Mouse (Mus musculus) limb, embryonic 13.5 days (tissue): ENCODE results near the gene Olfr714. TPM values are rescaled to one million over a fixed set of nuclear protein-coding genes. Genes with fewer than 3 reads are reported as not detected.
"Not testable (repeated sequence)": the region's sequence is repeated elsewhere in the genome, so short reads cannot be mapped to it uniquely, and the experiment has no call there.

ENCODE experiments used
- ATAC-seq: fragments of 200-750 bp; cut with Nextera tagmentation; 2 replicates; pipeline ENCODE4 v1.8.0; 2017; ENCODE audit warnings: low read depth, moderate number of reproducible peaks, moderate TSS enrichment; ENCODE audit not compliant: low FRiP score
- H3K27ac ChIP-seq: fragments of 300-500 bp; sonication (generic); 2 replicates; pipeline ENCODE4 v1.5.1; 2015; ENCODE audit warnings: inconsistent platforms, mild to moderate bottlenecking, moderate library complexity
- H3K27me3 ChIP-seq: fragments of 300-500 bp; sonication (generic); 2 replicates; pipeline ENCODE4 v1.6.1; 2015; ENCODE audit warnings: mild to moderate bottlenecking, inconsistent platforms
- H3K36me3 ChIP-seq: fragments of 300-500 bp; sonication (generic); 2 replicates; pipeline ENCODE4 v1.6.1; 2015; ENCODE audit warnings: inconsistent platforms, mild to moderate bottlenecking, moderate library complexity
- H3K4me1 ChIP-seq: fragments of 300-500 bp; sonication (generic); 2 replicates; pipeline ENCODE4 v1.6.1; 2015; ENCODE audit warnings: inconsistent platforms
- H3K4me2 ChIP-seq: fragments of 300-500 bp; sonication (generic); replicated peaks from 2 replicates; pipeline ENCODE4 v1.6.1; 2015; ENCODE audit warnings: inconsistent platforms, mild to moderate bottlenecking, moderate library complexity
- H3K4me3 ChIP-seq: fragments of 300-500 bp; sonication (generic); 2 replicates; pipeline ENCODE4 v1.5.1; 2015; ENCODE audit warnings: moderate library complexity, mild to moderate bottlenecking, inconsistent platforms
- H3K9ac ChIP-seq: fragments of 300-500 bp; sonication (generic); 2 replicates; pipeline ENCODE4 v1.6.1; 2015; ENCODE audit warnings: mild to moderate bottlenecking, inconsistent platforms
- H3K9me3 ChIP-seq: fragments of 300-500 bp; sonication (generic); 2 replicates; pipeline ENCODE4 v1.6.1; 2016; ENCODE audit warnings: inconsistent platforms
- WGBS: fragments of 180-500 bp; shearing (Covaris S2); methylation state at CpG from one replicate; pipeline ENCODE4 v1.1.7; 2015; 5-methylcytosine and 5-hydroxymethylcytosine counted together
- polyA plus RNA-seq: library from polyadenylated mRNA; unstranded; fragments of >200 nt; fragmentation: Nextera tagmentation; extraction: Ambion mirVana; gene quantifications from 2 replicates; pipeline ENCODE4 v1.2.1, GENCODE M21; 2015

Gene Olfr714
- not detected in 2 replicates for polyA plus RNA-seq

- WGBS, result 93% methylated on average over 2 of the region's 2 CpGs
- no peak for ATAC-seq
- no peaks in the 10 kb centered on the region for H3K4me1 ChIP-seq
Measured at GRCm38 (mm10) chr7:107070681-107071080, at the start of gene Olfr714. Gene Olfr714, plus strand, starts transcription at chr7:107070981.

GRCm38 (mm10) chr7:107030874-107031273, 39.9 kb upstream of the Olfr714 start, which contains the start of gene Olfr713:
Gene Olfr713, plus strand, starts transcription at chr7:107031174.
- H3K36me3 ChIP-seq, result no peaks in the 10 kb centered on the region
- H3K27me3 ChIP-seq, result no peaks in the 10 kb centered on the region
- no peak within 1 kb of the TSS for H3K4me3 ChIP-seq
- no peak for ATAC-seq
- no peak within 1 kb of the TSS for H3K4me2 ChIP-seq
- 84% methylated on average over 1 of the region's 1 CpGs for WGBS
- no peaks in the 10 kb centered on the region for H3K9me3 ChIP-seq
- no peaks in the 10 kb centered on the region for H3K4me1 ChIP-seq
- H3K9ac ChIP-seq, result no peak within 1 kb of the TSS
- H3K27ac ChIP-seq, result no peak within 1 kb of the TSS

More at GRCm38 (mm10) chr7:107070681-107071080, at the start of gene Olfr714:
- Histone ChIP-seq H3K4me3 (no peak within 1 kb of the TSS), H3K4me2 (no peak within 1 kb of the TSS), H3K36me3 (no peaks in the 10 kb centered on the region), H3K9ac (no peak within 1 kb of the TSS), H3K27me3 (no peaks in the 10 kb centered on the region), H3K27ac (no peak within 1 kb of the TSS), H3K9me3 (peaks cover 7% of the 10 kb centered on the region; the same call in 1 of the 2 replicates)

- no peaks in the 10 kb centered on the region for H3K4me1 ChIP-seq
- no peaks in the 10 kb centered on the region for H3K36me3 ChIP-seq
- no peak overlapping the region for H3K27ac ChIP-seq
- ATAC-seq, result no peak
- H3K9ac ChIP-seq, result no peak overlapping the region
- H3K4me2 ChIP-seq, result no peak overlapping the region
- no peaks in the 10 kb centered on the region for H3K27me3 ChIP-seq
- H3K9me3 ChIP-seq, result no peaks in the 10 kb centered on the region
- WGBS, result 66% methylated on average over 2 of the region's 2 CpGs
- H3K4me3 ChIP-seq, result no peak overlapping the region
Measured at GRCm38 (mm10) chr7:107039934-107040563, 30.7 kb upstream of the Olfr714 start.

GRCm38 (mm10) chr7:107043136-107043535, 27.6 kb upstream of the Olfr714 start:
- Histone ChIP-seq H3K9me3 (no peaks in the 10 kb centered on the region), H3K9ac (no peak overlapping the region), H3K4me1 (no peaks in the 10 kb centered on the region), H3K27ac (no peak overlapping the region), H3K36me3 (no peaks in the 10 kb centered on the region), H3K27me3 (no peaks in the 10 kb centered on the region), H3K4me3 (no peak overlapping the region), H3K4me2 (no peak overlapping the region)
- 86% methylated on average over 3 of the region's 3 CpGs for WGBS
- no peak for ATAC-seq

GRCm38 (mm10) chr7:107044407-107044806, 26.4 kb upstream of the Olfr714 start:
- H3K4me1 ChIP-seq, result no peaks in the 10 kb centered on the region

GRCm38 (mm10) chr7:107045833-107046232, 24.9 kb upstream of the Olfr714 start:
- Histone ChIP-seq H3K9me3 (no peaks in the 10 kb centered on the region), H3K4me2 (no peak overlapping the region), H3K27ac (no peak overlapping the region), H3K27me3 (no peaks in the 10 kb centered on the region), H3K4me3 (no peak overlapping the region), H3K36me3 (no peaks in the 10 kb centered on the region), H3K4me1 (no peaks in the 10 kb centered on the region), H3K9ac (no peak overlapping the region)
- no peak for ATAC-seq
- WGBS, result 4% methylated on average over 5 of the region's 5 CpGs

More at GRCm38 (mm10) chr7:107044407-107044806, 26.4 kb upstream of the Olfr714 start:
- ATAC-seq, result no peak
- Histone ChIP-seq H3K27ac (no peak overlapping the region), H3K4me3 (no peak overlapping the region), H3K36me3 (no peaks in the 10 kb centered on the region), H3K4me2 (no peak overlapping the region), H3K9ac (no peak overlapping the region), H3K27me3 (no peaks in the 10 kb centered on the region), H3K9me3 (no peaks in the 10 kb centered on the region)
- 57% methylated on average over 1 of the region's 1 CpGs for WGBS

GRCm38 (mm10) chr7:107047578-107047977, 23.2 kb upstream of the Olfr714 start:
- Histone ChIP-seq H3K36me3 (no peaks in the 10 kb centered on the region), H3K4me3 (no peak overlapping the region), H3K9me3 (no peaks in the 10 kb centered on the region), H3K27ac (no peak overlapping the region), H3K27me3 (no peaks in the 10 kb centered on the region), H3K9ac (no peak overlapping the region), H3K4me2 (no peak overlapping the region), H3K4me1 (no peaks in the 10 kb centered on the region)
- ATAC-seq, result no peak
- 30% methylated on average over 3 of the region's 3 CpGs for WGBS

GRCm38 (mm10) chr7:107092920-107093319, 22.1 kb downstream of the Olfr714 start, which contains the start of gene Olfr17:
Gene Olfr17, plus strand, starts transcription at chr7:107093220.
- H3K4me1 ChIP-seq, result no peaks in the 10 kb centered on the region
- no peak within 1 kb of the TSS for H3K9ac ChIP-seq
- H3K9me3 ChIP-seq, result no peaks in the 10 kb centered on the region
- ATAC-seq, result no peak
- H3K36me3 ChIP-seq, result no peaks in the 10 kb centered on the region
- H3K4me3 ChIP-seq, result no peak within 1 kb of the TSS
- no peak within 1 kb of the TSS for H3K4me2 ChIP-seq
- WGBS, result 53% methylated on average over 1 of the region's 1 CpGs
- no peaks in the 10 kb centered on the region for H3K27me3 ChIP-seq
- no peak within 1 kb of the TSS for H3K27ac ChIP-seq

GRCm38 (mm10) chr7:107110269-107110668, 39.5 kb downstream of the Olfr714 start, which contains the start of gene Olfr715b:
Gene Olfr715b, minus strand, starts transcription at chr7:107110369.
- 68% methylated on average over 2 of the region's 2 CpGs for WGBS
- not testable (repeated sequence) for H3K4me1 ChIP-seq, ATAC-seq, H3K27ac ChIP-seq, H3K9me3 ChIP-seq, H3K9ac ChIP-seq, H3K36me3 ChIP-seq, H3K4me3 ChIP-seq, H3K4me2 ChIP-seq, H3K27me3 ChIP-seq

Other genes with a start within 250 kb of the Olfr714 start
- gene Olfr702, start 237.1 kb upstream of the Olfr714 start, polyA plus RNA-seq, result not detected in 2 replicates
- not detected in 2 replicates for gene Olfr703, start 227.6 kb upstream of the Olfr714 start, polyA plus RNA-seq
- gene Olfr704, start 207.8 kb upstream of the Olfr714 start, polyA plus RNA-seq, result not detected in 2 replicates
- not detected in 2 replicates for gene Olfr705, start 194.1 kb upstream of the Olfr714 start, polyA plus RNA-seq
- not detected in 2 replicates for gene Olfr706, start 182.8 kb upstream of the Olfr714 start, polyA plus RNA-seq
- not detected in 2 replicates for gene Olfr707, start 169.7 kb upstream of the Olfr714 start, polyA plus RNA-seq
- gene Olfr1532-ps1, start 163.0 kb upstream of the Olfr714 start, polyA plus RNA-seq, result not detected in 2 replicates
- gene Olfr709-ps1, start 138.8 kb upstream of the Olfr714 start, polyA plus RNA-seq, result not detected in 2 replicates
- gene Olfr710, start 122.7 kb upstream of the Olfr714 start, polyA plus RNA-seq, result not detected in 2 replicates
- not detected in 2 replicates for gene Olfr6, start 107.0 kb upstream of the Olfr714 start, polyA plus RNA-seq
- not detected in 2 replicates for gene Olfr711, start 95.5 kb upstream of the Olfr714 start, polyA plus RNA-seq
- gene Olfr2, start 64.9 kb upstream of the Olfr714 start, polyA plus RNA-seq, result not detected in 2 replicates
- not detected in 2 replicates for gene Olfr713, start 39.8 kb upstream of the Olfr714 start, polyA plus RNA-seq
- gene Olfr17, start 22.2 kb downstream of the Olfr714 start, polyA plus RNA-seq, result not detected in 2 replicates
- gene Olfr715b, start 39.4 kb downstream of the Olfr714 start, polyA plus RNA-seq, result not detected in 2 replicates
- not detected in 2 replicates for gene Olfr715, start 60.1 kb downstream of the Olfr714 start, polyA plus RNA-seq
- gene Olfr716, start 67.3 kb downstream of the Olfr714 start, polyA plus RNA-seq, result not detected in 2 replicates
- gene Nlrp14, start 96.0 kb downstream of the Olfr714 start, polyA plus RNA-seq, result not detected in 2 replicates
- not detected in 2 replicates for gene Rbmxl2, start 138.5 kb downstream of the Olfr714 start, polyA plus RNA-seq